In the genomic region with DNA sequence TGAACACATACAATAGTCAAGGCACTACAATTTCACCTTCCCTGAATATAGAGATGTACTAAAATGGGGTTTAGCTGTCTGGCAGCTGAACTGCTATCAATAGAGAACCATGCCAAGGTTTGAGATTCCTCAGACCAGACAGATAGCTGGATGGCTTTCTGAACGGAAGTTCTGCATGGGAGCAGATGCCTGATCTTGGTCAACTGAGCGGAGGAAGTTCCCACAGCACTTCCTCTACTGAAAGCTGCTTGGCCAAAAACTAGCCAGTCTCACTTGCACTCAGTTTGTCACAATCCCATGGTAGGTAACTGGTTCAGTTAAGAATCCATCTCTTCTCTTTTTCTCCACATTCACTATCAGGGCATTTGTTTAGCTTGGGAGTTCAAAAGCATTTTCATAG, we compare ENCODE assay signal across 18 mouse cellular contexts.
"Had no signal": no experiment of that assay in that cellular context is flagged by ENCODE, and none has a peak within 500 bp of the region (broad histone marks: within the 10 kb centered on the region; RNA-seq: fewer than 3 reads in every experiment).

No protein-coding gene starts in this region.

- H3K27me3 ChIP-seq: stomach, embryonic 15.5 days had no signal

- H3K4me2 ChIP-seq: lung, embryonic 14.5 days; midbrain, embryonic 12.5 days; neural tube, embryonic 13.5 days; neural tube, embryonic 15.5 days; stomach, embryonic 15.5 days had no signal

- H3K4me1 ChIP-seq: midbrain, embryonic 10.5 days; midbrain, embryonic 12.5 days; neural tube, embryonic 13.5 days; neural tube, embryonic 15.5 days; stomach, embryonic 15.5 days had no signal

- H3K4me3 ChIP-seq: midbrain, embryonic 10.5 days; midbrain, embryonic 12.5 days; myocyte; neural tube, embryonic 13.5 days; neural tube, embryonic 15.5 days; stomach, embryonic 15.5 days had no signal

- H3K36me3 ChIP-seq: midbrain, embryonic 10.5 days; midbrain, embryonic 12.5 days; neural tube, embryonic 13.5 days; neural tube, embryonic 15.5 days; stomach, embryonic 15.5 days had no signal

- H3K27ac ChIP-seq: midbrain, embryonic 10.5 days; midbrain, embryonic 12.5 days; neural tube, embryonic 13.5 days; neural tube, embryonic 15.5 days; stomach, embryonic 15.5 days; stomach, postnatal 0 days had no signal

- DNase-seq: lung, adult 18-20 months; lung, embryonic 14.5 days; lung, postnatal 10 days; lung, postnatal 4 days; retina, postnatal 1 day; right cerebral cortex, adult 18-20 months; right cerebral cortex, postnatal 14 days; thymus, adult 2 months; thymus, postnatal 25 days; thymus, postnatal 4 days had no signal

- ATAC-seq: midbrain, embryonic 16.5 days had no signal

- H3K9me3 ChIP-seq: midbrain, embryonic 10.5 days; midbrain, embryonic 12.5 days; neural tube, embryonic 13.5 days; neural tube, embryonic 15.5 days; stomach, embryonic 15.5 days had no signal

- H3K9ac ChIP-seq: lung, embryonic 14.5 days; midbrain, embryonic 12.5 days; neural tube, embryonic 13.5 days; neural tube, embryonic 15.5 days; stomach, embryonic 15.5 days had no signal
